Mouse (Mus musculus): ENCODE data around the gene Safb.

- TF ChIP-seq CTCF (conservative IDR thresholded peaks at IDR 0.05; ENCODE audit: insufficient read depth, insufficient read length, low read depth, low read length) (no peak), POLR2A (IDR thresholded peaks at IDR 0.05; ENCODE audit: low read depth, low read length) (no peak)
Measured at GRCm38 (mm10) chr17:56643237-56643636, 58.6 kb downstream of the Safb start.

All from kidney, adult 2 months (tissue).